Mouse (Mus musculus) gastrocnemius, postnatal 25 days (tissue): ENCODE measurements at regions not wholly inside any gene's neighbourhood (a gene's known extent, or its start where the extent isn't known, plus 50 kb on each side); places are given as distances from the start of the nearest gene placed in this dataset.
"Not testable (repeated sequence)": the region's sequence is repeated elsewhere in the genome, so short reads cannot be mapped to it uniquely, and the experiment has no call there.

Experiments used
- DNase-seq: peaks from one replicate; pipeline ENCODE4 v3.0.0; 2022

- no peak for DNase-seq
Observed at GRCm38 (mm10) chr13:72571871-72572270, 56.7 kb upstream of the Irx2 start.

GRCm38 (mm10) chr13:72572846-72573245 is 55.8 kb upstream of the Irx2 start:
- no peak for DNase-seq

- DNase-seq = not testable (repeated sequence)
Observed at GRCm38 (mm10) chr13:72574126-72574525, 54.5 kb upstream of the Irx2 start.

- DNase-seq = no peak
Observed at GRCm38 (mm10) chr13:72576485-72576884, 52.1 kb upstream of the Irx2 start.

GRCm38 (mm10) chr13:72578416-72578815 is 50.2 kb upstream of the Irx2 start:
- no peak for DNase-seq
